Mouse (Mus musculus) kidney, adult 2 months (tissue): ENCODE data around the gene Chml.

ENCODE experiments used
- CTCF ChIP-seq: fragments of 200-500 bp; conservative IDR thresholded peaks from 2 replicates; pipeline ENCODE4 v1.5.1; 2011; ENCODE audit warnings: low read depth, mild to moderate bottlenecking, control low read depth, low read length, moderate library complexity, mixed read lengths; ENCODE audit not compliant: insufficient read depth, insufficient read length
- POLR2A ChIP-seq: fragments of 200-500 bp; IDR thresholded peaks from one replicate; pipeline ENCODE4 v1.6.1; 2011; ENCODE audit warnings: low read depth, low read length, control low read depth

DNA sequence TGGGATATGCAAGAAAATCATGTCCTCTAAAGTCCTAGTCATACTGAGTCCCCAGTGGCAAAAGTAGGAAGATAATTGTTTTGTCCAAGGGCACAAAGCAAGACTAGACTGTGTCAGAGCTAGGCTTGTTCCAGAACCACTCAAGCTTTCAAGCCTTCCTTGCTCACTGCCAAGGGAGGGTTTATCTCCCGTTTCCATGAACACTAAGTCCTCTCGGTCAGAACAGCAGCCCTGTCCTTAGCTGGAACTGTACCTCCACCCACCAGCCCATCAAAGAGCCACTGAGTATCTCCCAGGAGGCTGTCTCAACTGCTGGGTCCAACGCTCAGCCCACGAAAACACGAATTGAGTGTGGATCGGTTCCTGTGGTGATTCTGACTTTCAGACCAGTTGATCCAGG lies 17.6 kb downstream of the Chml start:
- TF ChIP-seq CTCF (no peak), POLR2A (no peak)
